Mouse (Mus musculus) heart, embryonic 11.5 days (tissue): ENCODE results near the gene B4galt5. TPM values are rescaled to one million over a fixed set of nuclear protein-coding genes. Genes with fewer than 3 reads are reported as not detected.

ENCODE experiments used
- ATAC-seq: fragments of 200-750 bp; cut with Nextera tagmentation; replicated peaks from 2 replicates; pipeline ENCODE4 v1.8.0; 2017; ENCODE audit warnings: moderate library complexity; ENCODE audit not compliant: insufficient number of reproducible peaks, low FRiP score, low TSS enrichment
- H3K27ac ChIP-seq: fragments of 300-500 bp; sonication (generic); 2 replicates; pipeline ENCODE4 v1.5.1; 2014; ENCODE audit warnings: mild to moderate bottlenecking, low read depth, low read length
- H3K27me3 ChIP-seq: fragments of 300-500 bp; sonication (generic); 2 replicates; pipeline ENCODE4 v1.6.1; 2014; ENCODE audit warnings: mild to moderate bottlenecking, low read length, mixed read lengths; ENCODE audit not compliant: control insufficient read depth, insufficient read depth
- H3K36me3 ChIP-seq: fragments of 300-500 bp; sonication (generic); 2 replicates; pipeline ENCODE4 v1.6.1; 2014; ENCODE audit warnings: mild to moderate bottlenecking, low read length, moderate library complexity, mixed read lengths; ENCODE audit not compliant: control insufficient read depth, insufficient read depth
- H3K4me1 ChIP-seq: fragments of 300-500 bp; sonication (generic); 2 replicates; pipeline ENCODE4 v1.6.1; 2014; ENCODE audit warnings: low read length; ENCODE audit not compliant: control insufficient read depth, insufficient read depth
- H3K4me2 ChIP-seq: fragments of 300-500 bp; sonication (generic); 2 replicates; pipeline ENCODE4 v1.6.1; 2014; ENCODE audit warnings: mild to moderate bottlenecking, moderate library complexity
- H3K4me3 ChIP-seq: fragments of 300-500 bp; sonication (generic); 2 replicates; pipeline ENCODE4 v1.5.1; 2014; ENCODE audit warnings: low read depth, low read length
- H3K9ac ChIP-seq: fragments of 300-500 bp; sonication (generic); 2 replicates; pipeline ENCODE4 v1.6.1; 2014; ENCODE audit warnings: mild to moderate bottlenecking, low read depth, low read length, moderate library complexity
- H3K9me3 ChIP-seq: fragments of 300-500 bp; sonication (generic); replicated peaks from 2 replicates; pipeline ENCODE4 v1.6.1; 2016; ENCODE audit warnings: low read length; ENCODE audit not compliant: control insufficient read depth
- WGBS: fragments of 180-500 bp; shearing (Covaris S2); extraction: QIAGEN DNeasy Blood & Tissue Kit; methylation state at CpG from one replicate; pipeline ENCODE4 v1.1.7; 2014; ENCODE audit not compliant: insufficient replicate concordance; 5-methylcytosine and 5-hydroxymethylcytosine counted together
- polyA plus RNA-seq: library from polyadenylated mRNA; unstranded; fragments of >200 nt; fragmentation: Nextera tagmentation; extraction: Ambion mirVana; gene quantifications from 2 replicates; pipeline ENCODE4 v1.2.1, GENCODE M21; 2014

The B4galt5 gene
- polyA plus RNA-seq, 1 experiment from 2014 or later: 24.5 TPM

- WGBS: 91% methylated on average over 7 of the region's 7 CpGs
- Histone ChIP-seq H3K4me1 (peaks cover 19% of the 10 kb centered on the region), H3K27me3 (no peaks in the 10 kb centered on the region), H3K9ac (no peak overlapping the region), H3K27ac (no peak overlapping the region), H3K9me3 (no peaks in the 10 kb centered on the region), H3K36me3 (peaks cover 16% of the 10 kb centered on the region), H3K4me3 (no peak overlapping the region), H3K4me2 (no peak overlapping the region)
- no peak for ATAC-seq
These were observed 47.4 kb downstream of the B4galt5 start for GRCm38 (mm10) chr2:167301601-167302000.

- no peak for ATAC-seq
- peaks cover 12% of the 10 kb centered on the region for H3K36me3 ChIP-seq
- no peak overlapping the region for H3K4me3 ChIP-seq
- no peak overlapping the region for H3K4me2 ChIP-seq
- H3K9ac ChIP-seq: no peak overlapping the region
- H3K4me1 ChIP-seq: peaks cover 19% of the 10 kb centered on the region
- 86% methylated on average over 21 of the region's 21 CpGs for WGBS
- no peaks in the 10 kb centered on the region for H3K9me3 ChIP-seq
- no peaks in the 10 kb centered on the region for H3K27me3 ChIP-seq
- H3K27ac ChIP-seq: no peak overlapping the region
These were observed 48.0 kb downstream of the B4galt5 start for GRCm38 (mm10) chr2:167300943-167301497.

- Histone ChIP-seq H3K27me3 (no peaks in the 10 kb centered on the region), H3K27ac (peak overlapping the region; percentile 58; the same call in 1 of the 2 replicates), H3K4me2 (no peak overlapping the region), H3K4me1 (peaks cover 19% of the 10 kb centered on the region), H3K9ac (peak overlapping the region; percentile 47; the same call in 1 of the 2 replicates), H3K9me3 (no peaks in the 10 kb centered on the region), H3K36me3 (peaks cover 10% of the 10 kb centered on the region), H3K4me3 (no peak overlapping the region)
- 38% methylated on average over 6 of the region's 6 CpGs for WGBS
- no peak for ATAC-seq
These were observed 48.9 kb downstream of the B4galt5 start for GRCm38 (mm10) chr2:167299861-167300667.

GRCm38 (mm10) chr2:167298729-167299705 is 50.0 kb downstream of the B4galt5 start:
- Histone ChIP-seq H3K9ac (0 out of 2 replicates have a peak overlapping the region, but pooled peaks have one; percentile 47), H3K4me1 (peaks cover 25% of the 10 kb centered on the region), H3K27ac (peak overlapping the region; percentile 50; the same call in 1 of the 2 replicates), H3K27me3 (no peaks in the 10 kb centered on the region), H3K4me3 (no peak overlapping the region), H3K9me3 (no peaks in the 10 kb centered on the region), H3K4me2 (no peak overlapping the region), H3K36me3 (peaks cover 10% of the 10 kb centered on the region)
- 72% methylated on average over 27 of the region's 27 CpGs for WGBS
- no peak for ATAC-seq

- H3K9me3 ChIP-seq: no peaks in the 10 kb centered on the region
- H3K36me3 ChIP-seq: peaks cover 10% of the 10 kb centered on the region
- no peak overlapping the region for H3K27ac ChIP-seq
- H3K4me2 ChIP-seq: no peak overlapping the region
- no peaks in the 10 kb centered on the region for H3K27me3 ChIP-seq
- peaks cover 26% of the 10 kb centered on the region for H3K4me1 ChIP-seq
- no peak overlapping the region for H3K4me3 ChIP-seq
- WGBS: 92% methylated on average over 11 of the region's 11 CpGs
- no peak for ATAC-seq
- no peak overlapping the region for H3K9ac ChIP-seq
These were observed 51.0 kb downstream of the B4galt5 start for GRCm38 (mm10) chr2:167297985-167298384.

GRCm38 (mm10) chr2:167294926-167295325 is 54.1 kb downstream of the B4galt5 start:
- Histone ChIP-seq H3K4me1 (peaks cover 34% of the 10 kb centered on the region), H3K36me3 (no peaks in the 10 kb centered on the region; the same call in none of the 2 replicates), H3K9me3 (no peaks in the 10 kb centered on the region), H3K27me3 (no peaks in the 10 kb centered on the region), H3K27ac (no peak overlapping the region), H3K4me2 (0 out of 2 replicates have a peak overlapping the region, but pooled peaks have one; percentile 10), H3K4me3 (no peak overlapping the region), H3K9ac (no peak overlapping the region)
- WGBS: 56% methylated on average over 15 of the region's 15 CpGs
- no peak for ATAC-seq

- Histone ChIP-seq H3K4me2 (no peak overlapping the region), H3K36me3 (no peaks in the 10 kb centered on the region; the same call in 1 of the 2 replicates), H3K9me3 (no peaks in the 10 kb centered on the region), H3K27ac (no peak overlapping the region), H3K9ac (no peak overlapping the region), H3K4me3 (no peak overlapping the region), H3K27me3 (no peaks in the 10 kb centered on the region), H3K4me1 (peaks cover 27% of the 10 kb centered on the region)
- ATAC-seq: 0 out of 2 replicates have a peak, but pooled peaks have one; percentile 16
- 70% methylated on average over 7 of the region's 7 CpGs for WGBS
These were observed 54.8 kb downstream of the B4galt5 start for GRCm38 (mm10) chr2:167294216-167294615.
